Mouse (Mus musculus): Measurements from ENCODE around the gene Cops6. TPM values are rescaled to one million over a fixed set of nuclear protein-coding genes. Genes with fewer than 3 reads are reported as not detected.

Cops6 gene
- total and polyA plus RNA-seq, 3 experiments, result 80.6 to 205 (median 88.4) TPM

DNA sequence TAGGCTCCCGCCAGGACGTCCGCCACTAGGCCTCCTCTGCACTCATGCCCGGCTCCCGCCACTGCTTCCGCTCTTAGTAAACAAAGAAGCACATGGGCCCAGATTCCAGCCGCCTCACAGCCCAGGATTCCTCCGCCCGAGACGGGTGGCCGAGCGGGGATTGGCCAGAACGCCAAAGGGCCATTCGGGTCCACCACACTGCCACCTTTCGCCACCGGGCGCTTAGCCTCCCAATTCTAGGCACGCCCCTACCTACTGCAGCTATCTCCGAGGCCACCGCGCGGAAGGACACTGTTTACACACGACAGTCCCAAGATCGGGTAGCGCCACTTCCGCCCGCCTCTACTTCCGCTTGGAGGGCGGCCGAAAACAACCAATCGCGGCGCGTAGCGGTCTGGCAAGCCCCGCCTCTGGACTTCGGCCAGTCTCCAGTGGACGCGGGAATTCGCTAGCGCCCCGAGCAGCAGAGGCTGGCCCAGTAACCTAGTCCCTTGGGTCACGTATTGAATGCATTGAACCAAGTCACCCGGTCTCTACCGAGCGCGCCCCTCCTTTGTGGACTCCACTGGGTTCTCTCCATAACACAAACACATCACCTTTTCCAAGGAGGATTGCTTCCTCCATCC, 10.2 kb downstream of the Cops6 start (continued):
- TF ChIP-seq TBP (conservative IDR thresholded peaks at IDR 0.05; ENCODE audit: low read depth, low read length) (no peak), POLR2A (IDR thresholded peaks at IDR 0.05; ENCODE audit: low read depth, low read length) (peak; percentile 69), RAD21 (IDR thresholded peaks at IDR 0.05; ENCODE audit: low read depth, low read length) (no peak), GABPA (IDR thresholded peaks at IDR 0.05; ENCODE audit: insufficient replicate concordance, low read depth, low read length) (no peak), MYC (IDR thresholded peaks at IDR 0.05; ENCODE audit: low read depth, low read length) (no peak; the same call in 1 of the 2 replicates), KAT2A (IDR thresholded peaks at IDR 0.05; ENCODE audit: insufficient replicate concordance, low read length) (peak; percentile 82), TCF12 (IDR thresholded peaks at IDR 0.05; ENCODE audit: low read depth, low read length) (peak; percentile 17; the same call in 1 of the 2 replicates)

DNA sequence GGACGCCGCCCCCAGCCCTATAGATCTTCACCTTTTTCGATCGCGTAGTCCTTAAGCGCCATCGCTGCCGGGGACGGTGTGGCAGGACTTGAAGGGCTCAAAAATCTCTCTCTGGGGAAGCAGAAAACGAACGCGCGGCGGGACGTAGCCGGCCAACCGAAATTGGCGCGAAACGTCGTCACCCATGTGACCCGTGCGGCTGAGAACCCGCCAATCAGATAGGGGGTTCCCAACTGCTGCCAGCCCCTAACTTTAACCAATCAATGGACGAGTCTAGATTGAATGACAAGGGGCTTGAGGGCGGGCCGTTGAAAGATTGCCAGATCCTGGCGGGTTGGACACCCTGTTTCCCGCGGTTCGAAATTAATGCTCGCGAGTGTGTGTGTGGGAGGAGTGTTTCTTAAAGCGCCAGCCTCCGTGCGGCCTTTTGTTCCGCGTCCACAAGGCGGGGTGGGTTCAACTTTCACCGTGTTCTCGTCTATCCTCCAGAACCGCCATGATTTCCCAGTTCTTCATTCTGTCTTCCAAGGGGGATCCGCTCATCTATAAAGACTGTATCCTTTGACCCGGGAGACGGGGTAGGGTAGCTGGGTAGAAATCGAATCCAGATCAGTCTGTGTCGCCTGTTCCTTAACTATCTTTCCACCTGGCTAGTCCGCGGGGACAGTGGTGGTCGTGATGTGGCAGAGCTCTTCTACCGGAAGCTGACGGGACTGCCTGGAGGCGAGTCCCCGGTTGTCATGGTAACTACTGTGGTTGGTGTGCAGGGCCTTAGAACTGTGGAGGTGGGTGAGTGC, 11.0 kb downstream of the Cops6 start, which contains the start of the genes Ap4m1 and Mcm7:
Gene Ap4m1, plus strand, starts transcription at position 308 of the 797 bp plus-strand sequence.
Gene Mcm7, minus strand, starts transcription at position 728 of the 797 bp plus-strand sequence.
- peaks cover 53 to 65% of the 10 kb centered on the region in 2 experiments for H3K36me3 ChIP-seq (replicated peaks in 1 of 2; ENCODE audit: control insufficient read depth in 1 of 2, insufficient read depth in 1 of 2, low read length in 1 of 2)
- H3K27me3 ChIP-seq (replicated peaks), result no peaks in the 10 kb centered on the region
- in situ Hi-C loops (cut with MboI; ENCODE audit: low pct_ligation_motif_present, low pct_unique_long_range_greater_than_20kb, low sequenced_read_pairs) (no loop called here), dilution Hi-C loops (cut with MboI; ENCODE audit: extremely low pct_ligation_motif_present, extremely low pct_unique_long_range_greater_than_20kb, low sequenced_read_pairs) (no loop called here)
- H3K4me1 ChIP-seq (ENCODE audit: control insufficient read depth in 1 of 2, insufficient read depth in 2 of 2), result peaks cover 11 to 27% of the 10 kb centered on the region in 2 experiments
- no peaks in the 10 kb centered on the region for H3K9me3 ChIP-seq (replicated peaks; ENCODE audit: low read length)
- DNase-seq (ENCODE audit: extremely low read depth), result peak; percentile 98
- peak within 1 kb of the TSS; percentile 82 to 98 (median 88) for H3K4me3 ChIP-seq (replicated peaks in 1 of 3; ENCODE audit: low read depth in 2 of 3, low read length in 2 of 3, poor library complexity in 1 of 3)
- H3K4me2 ChIP-seq (ENCODE audit: insufficient read depth, low read depth, poor library complexity, severe bottlenecking), result peak within 1 kb of the TSS; percentile 54; the same call in 1 of the 2 replicates
- peaks cover 30% of the 10 kb centered on the region for H3K79me2 ChIP-seq (replicated peaks; ENCODE audit: control insufficient read depth, extremely low read depth, insufficient read depth, poor library complexity, severe bottlenecking)
- H3K9ac ChIP-seq (ENCODE audit: insufficient read depth, low read depth), result peak within 1 kb of the TSS; percentile 91
- peak within 1 kb of the TSS; percentile 79 for H3K27ac ChIP-seq (ENCODE audit: insufficient read depth, low read depth)
- TF ChIP-seq USF1 (IDR thresholded peaks at IDR 0.05; ENCODE audit: low read depth, low read length), result peak; percentile 92
- no peak for TF ChIP-seq CHD1 (IDR thresholded peaks at IDR 0.05; ENCODE audit: low read depth, low read length)
- peak; percentile 85 for TF ChIP-seq USF2 (conservative IDR thresholded peaks at IDR 0.05; ENCODE audit: low read depth, low read length)
- TF ChIP-seq ELF1 (IDR thresholded peaks at IDR 0.05; ENCODE audit: low read depth, low read length), result peak; percentile 45; the same call in 1 of the 2 replicates
- no peak; the same call in 1 of the 2 replicates for TF ChIP-seq BHLHE40 (IDR thresholded peaks at IDR 0.05; ENCODE audit: low read depth, low read length)
- TF ChIP-seq TBP (conservative IDR thresholded peaks at IDR 0.05; ENCODE audit: low read depth, low read length), result peak; percentile 71
- TF ChIP-seq POLR2A (IDR thresholded peaks at IDR 0.05; ENCODE audit: low read depth, low read length), result peak; percentile 78
- peak; percentile 68 for TF ChIP-seq ZMIZ1 (IDR thresholded peaks at IDR 0.05; ENCODE audit: low read depth, low read length)
- no peak for TF ChIP-seq ETS1 (conservative IDR thresholded peaks at IDR 0.05; ENCODE audit: low read depth, low read length)
- peak; percentile 12; the same call in 1 of the 2 replicates for TF ChIP-seq NRF1 (IDR thresholded peaks at IDR 0.05; ENCODE audit: low read depth, low read length)
- TF ChIP-seq SMC3 (IDR thresholded peaks at IDR 0.05; ENCODE audit: low read depth, low read length), result no peak
- TF ChIP-seq ZC3H11A (IDR thresholded peaks at IDR 0.05; ENCODE audit: low read depth, low read length), result no peak
- TF ChIP-seq GABPA (IDR thresholded peaks at IDR 0.05; ENCODE audit: insufficient replicate concordance, low read depth, low read length), result no peak
- TF ChIP-seq PAX5 (IDR thresholded peaks at IDR 0.05; ENCODE audit: low read length), result no peak
- TF ChIP-seq UBTF (IDR thresholded peaks at IDR 0.05; ENCODE audit: low read depth, low read length), result no peak
- TF ChIP-seq POLR2AphosphoS2 (IDR thresholded peaks at IDR 0.05; ENCODE audit: low read depth, low read length), result peak; percentile 80; the same call in 1 of the 2 replicates
- no peak for TF ChIP-seq ZNF384 (IDR thresholded peaks at IDR 0.05; ENCODE audit: low read depth, low read length)
- no peak for TF ChIP-seq JUN (IDR thresholded peaks at IDR 0.05; ENCODE audit: insufficient read depth, low read depth, low read length)
- TF ChIP-seq CHD2 (IDR thresholded peaks at IDR 0.05; ENCODE audit: low read length), result peak; percentile 94
- peak; percentile 69 for TF ChIP-seq NELFE (IDR thresholded peaks at IDR 0.05; ENCODE audit: low read depth, low read length)
- no peak for TF ChIP-seq JUND (conservative IDR thresholded peaks at IDR 0.05; ENCODE audit: low read depth, low read length)
- no peak for TF ChIP-seq MEF2A (IDR thresholded peaks at IDR 0.05; ENCODE audit: borderline replicate concordance, low read depth, low read length)
- peak; percentile 73; the same call in 1 of the 2 replicates for TF ChIP-seq MYC (IDR thresholded peaks at IDR 0.05; ENCODE audit: low read depth, low read length)
- peak; percentile 72 for TF ChIP-seq TCF12 (IDR thresholded peaks at IDR 0.05; ENCODE audit: low read depth, low read length)
- TF ChIP-seq EP300 (IDR thresholded peaks at IDR 0.05; ENCODE audit: low read length), result no peak
- no peak for TF ChIP-seq CTCF (conservative IDR thresholded peaks at IDR 0.05 in 1 of 2, IDR thresholded peaks at IDR 0.05 in 1 of 2; ENCODE audit: low read depth in 2 of 2, low read length in 2 of 2)
- TF ChIP-seq RAD21 (IDR thresholded peaks at IDR 0.05; ENCODE audit: low read depth, low read length), result no peak
- peak; percentile 85 for TF ChIP-seq SIN3A (IDR thresholded peaks at IDR 0.05; ENCODE audit: low read length)
- peak; percentile 66; the same call in 1 of the 2 replicates for TF ChIP-seq MXI1 (IDR thresholded peaks at IDR 0.05; ENCODE audit: low read depth, low read length)
- TF ChIP-seq MAFK (IDR thresholded peaks at IDR 0.05; ENCODE audit: insufficient replicate concordance, low read length), result no peak
- TF ChIP-seq IRF4 (IDR thresholded peaks at IDR 0.05; ENCODE audit: low read depth, low read length), result peak; percentile 65; the same call in 1 of the 2 replicates
- no peak for TF ChIP-seq RCOR1 (conservative IDR thresholded peaks at IDR 0.05; ENCODE audit: low read depth, low read length)
